Mouse (Mus musculus) spleen, embryonic (tissue): ENCODE results near the gene Sec16a.

Source experiments
- CTCF ChIA-PET: fragments of 350-600 bp; sonication (Branson Sonifier 250); formaldehyde crosslinking; loops from one replicate; lab custom pipeline; 2022; lab: Charles Lee

The Sec16a gene

DNA sequence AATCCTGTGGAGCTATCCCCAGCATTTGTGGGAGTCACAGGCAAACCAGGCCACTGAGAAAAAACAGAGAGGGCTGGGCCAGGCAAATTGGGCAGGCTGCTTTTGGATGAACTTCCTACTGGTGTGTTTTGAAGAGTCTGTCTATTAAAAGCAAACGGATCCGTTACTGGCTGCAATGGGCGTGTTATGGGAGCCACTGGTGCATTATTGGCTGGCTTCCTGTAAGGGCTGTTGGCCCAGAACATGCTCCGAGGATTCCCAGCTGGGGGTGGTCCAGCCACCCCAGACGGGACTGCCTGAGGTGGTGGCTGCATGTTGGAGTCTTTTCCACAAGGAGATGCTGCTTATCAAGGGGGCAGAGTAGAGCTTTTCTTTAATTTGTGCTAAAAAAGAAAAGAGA is 3.3 kb downstream of the Sec16a start:
- CTCF ChIA-PET = no interaction called here

DNA sequence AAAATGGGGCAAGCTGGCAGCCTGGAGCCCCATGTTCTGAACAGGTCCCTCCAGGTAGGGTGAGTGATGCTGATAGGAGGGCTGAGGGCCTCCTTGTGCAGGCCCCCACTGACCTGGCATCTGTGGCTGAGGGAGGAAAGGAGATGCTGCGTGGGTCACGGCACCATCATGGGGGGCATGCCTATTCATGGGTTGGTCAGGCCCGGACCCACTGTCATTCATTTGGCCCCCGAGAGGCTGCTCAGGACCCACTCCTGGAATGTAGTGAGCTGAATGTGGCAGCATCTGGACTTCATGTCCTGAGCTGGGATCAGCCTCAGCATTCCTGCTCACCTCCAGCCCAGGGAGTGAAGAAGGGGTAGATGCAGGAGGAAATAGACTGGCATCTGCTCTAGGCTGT is 3.8 kb downstream of the Sec16a start:
- CTCF ChIA-PET = no interaction called here

DNA sequence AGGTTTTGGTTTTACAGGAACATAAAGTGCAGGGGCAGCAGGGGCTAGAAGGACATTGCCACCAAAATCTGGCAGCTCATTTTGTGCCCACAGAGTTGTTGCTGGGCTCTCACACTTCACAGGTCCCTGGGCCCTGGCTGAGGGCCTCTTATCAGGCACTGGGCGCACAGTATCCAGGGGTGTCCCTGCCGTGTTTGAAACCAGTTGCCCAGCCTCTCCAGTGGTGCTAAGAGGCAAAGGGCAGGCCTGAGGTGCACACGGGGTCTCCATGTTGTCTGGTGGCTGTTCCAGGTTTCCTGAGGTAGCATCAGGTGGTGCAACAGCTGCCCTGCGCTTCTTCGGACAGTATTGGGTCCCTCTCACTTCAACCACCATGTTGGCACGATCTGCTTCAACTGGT is 5.3 kb downstream of the Sec16a start:
- CTCF ChIA-PET = no interaction called here

DNA sequence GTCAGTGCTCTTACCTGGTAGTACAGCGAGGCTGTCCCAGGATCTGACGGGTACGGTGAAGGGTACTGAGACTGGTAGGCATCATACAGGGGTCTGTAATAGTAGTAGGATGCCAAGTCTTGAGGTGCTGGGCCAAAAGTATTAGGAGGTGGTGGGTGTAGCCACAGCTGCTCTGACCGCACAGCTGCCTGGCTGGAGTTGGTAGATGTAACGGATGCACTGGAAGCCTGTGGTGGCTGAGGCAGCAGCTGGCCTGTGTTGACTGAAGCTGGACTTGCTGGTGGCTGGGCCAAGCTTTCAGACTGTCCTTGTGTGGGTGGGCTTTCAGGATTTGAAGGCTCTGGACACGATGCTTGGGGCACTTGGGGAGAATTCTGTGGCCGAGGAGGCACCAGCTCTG is 6.6 kb downstream of the Sec16a start:
- CTCF ChIA-PET = no interaction called here

DNA sequence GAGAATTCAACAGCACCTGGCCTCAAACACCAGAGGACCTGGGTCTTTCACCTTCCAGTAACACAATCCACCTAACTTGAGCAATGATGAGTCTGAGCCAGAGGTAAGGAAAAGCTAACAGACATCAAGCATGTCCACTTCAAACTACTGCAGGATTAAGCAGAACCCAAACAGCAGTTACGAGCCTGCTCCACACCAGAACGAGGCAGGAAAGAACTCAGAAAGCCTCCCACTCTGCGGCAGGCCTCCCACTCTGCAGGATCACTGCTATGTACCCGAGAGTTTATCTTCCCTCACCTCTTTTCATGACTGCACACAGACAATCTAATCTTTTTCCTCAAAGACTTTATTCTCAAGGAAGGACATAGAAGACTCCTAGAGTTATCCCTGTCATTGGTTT is 7.8 kb downstream of the Sec16a start:
- CTCF ChIA-PET = no interaction called here

DNA sequence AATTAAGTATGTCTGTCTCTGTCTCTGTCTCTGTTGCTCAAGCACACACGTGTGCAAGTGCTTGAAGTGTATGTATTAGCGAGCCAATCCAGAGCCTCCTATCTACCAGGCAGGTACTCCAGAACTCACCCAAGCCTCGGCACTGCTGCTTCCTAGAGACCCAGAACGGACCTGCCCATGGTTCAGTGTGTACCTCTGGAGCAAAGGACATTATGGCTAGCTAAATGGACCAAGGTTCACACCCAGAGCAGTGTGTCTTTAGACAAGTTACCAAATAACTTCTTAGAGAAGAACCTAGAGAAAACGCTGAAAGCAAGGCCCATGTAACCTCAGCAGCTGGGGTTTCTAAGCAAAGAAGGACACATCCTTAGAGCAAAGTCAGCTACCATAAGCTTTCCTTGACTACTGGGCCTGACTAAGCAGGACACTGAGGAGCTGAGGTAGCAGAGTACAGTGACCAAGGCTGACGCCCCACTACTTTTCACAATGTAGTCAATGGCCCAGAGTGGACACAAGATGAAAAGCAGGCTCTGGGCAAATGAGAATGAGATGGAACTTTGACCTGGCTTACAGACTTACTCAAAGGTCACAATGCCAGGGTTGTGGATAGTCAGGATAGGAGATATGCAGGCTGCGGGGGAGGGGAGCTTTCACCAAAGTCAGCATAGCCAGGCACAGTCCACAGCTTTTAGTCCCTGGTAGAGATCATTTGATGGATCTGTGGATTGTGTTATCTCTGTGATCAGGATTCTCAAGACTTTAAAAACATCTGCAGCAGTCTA is 10.0 kb downstream of the Sec16a start:
- CTCF ChIA-PET = no interaction called here

DNA sequence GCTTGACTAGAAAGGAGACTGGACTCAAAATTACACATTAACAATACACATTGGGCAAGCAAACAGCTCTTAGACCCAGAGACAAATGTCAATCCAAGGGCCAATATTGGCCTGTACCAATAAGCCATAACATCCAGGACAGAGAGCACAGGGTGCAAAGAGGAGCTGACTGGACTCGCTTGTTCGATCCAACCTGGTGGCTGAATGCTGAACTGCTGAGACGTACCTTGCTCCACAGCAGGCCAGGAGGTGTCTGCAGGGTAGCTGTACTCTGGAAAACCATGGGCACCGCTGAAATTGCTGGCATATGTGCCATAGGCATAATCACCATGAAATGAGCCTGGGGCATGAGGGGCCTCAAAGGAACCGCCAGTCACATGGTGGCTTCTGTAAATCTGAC is 15.2 kb downstream of the Sec16a start:
- CTCF ChIA-PET = no interaction called here

DNA sequence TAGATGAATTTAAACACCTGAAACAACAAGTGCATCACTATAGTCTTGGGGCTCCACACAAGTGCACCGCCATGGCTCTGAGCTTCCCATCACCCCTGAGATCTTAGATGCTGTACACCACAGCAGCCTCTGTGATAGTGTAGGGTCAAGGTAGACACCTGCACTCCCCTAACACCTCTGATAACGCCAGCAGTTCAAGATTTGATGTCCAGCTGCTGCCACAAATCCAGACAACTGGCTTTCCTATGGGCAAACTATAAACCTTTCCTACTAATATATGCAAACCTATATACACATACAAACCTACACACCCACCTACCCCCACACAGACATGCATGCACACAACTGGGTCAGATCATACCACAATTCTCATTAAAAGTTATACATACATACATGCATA is 20.5 kb downstream of the Sec16a start:
- CTCF ChIA-PET = no interaction called here

DNA sequence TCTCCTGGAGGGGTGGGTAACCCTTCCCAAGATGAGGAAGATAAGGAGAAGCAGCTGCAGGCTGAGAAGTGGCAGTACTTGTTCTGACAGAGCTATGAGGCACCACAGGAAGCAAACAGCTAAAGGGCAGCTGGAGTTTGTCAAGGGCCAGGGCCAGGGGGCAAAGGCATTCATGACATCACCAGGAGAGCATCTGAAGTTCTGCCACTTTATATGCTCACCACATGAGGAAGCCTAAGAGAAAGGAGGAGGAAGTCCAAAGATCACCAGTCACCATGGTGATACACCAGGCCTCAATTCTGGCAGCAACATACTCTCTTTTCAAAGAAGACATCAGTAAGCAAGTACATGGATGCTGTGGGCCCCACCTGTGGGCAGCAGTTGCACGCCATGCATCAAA is 21.9 kb downstream of the Sec16a start:
- CTCF ChIA-PET = no interaction called here

DNA sequence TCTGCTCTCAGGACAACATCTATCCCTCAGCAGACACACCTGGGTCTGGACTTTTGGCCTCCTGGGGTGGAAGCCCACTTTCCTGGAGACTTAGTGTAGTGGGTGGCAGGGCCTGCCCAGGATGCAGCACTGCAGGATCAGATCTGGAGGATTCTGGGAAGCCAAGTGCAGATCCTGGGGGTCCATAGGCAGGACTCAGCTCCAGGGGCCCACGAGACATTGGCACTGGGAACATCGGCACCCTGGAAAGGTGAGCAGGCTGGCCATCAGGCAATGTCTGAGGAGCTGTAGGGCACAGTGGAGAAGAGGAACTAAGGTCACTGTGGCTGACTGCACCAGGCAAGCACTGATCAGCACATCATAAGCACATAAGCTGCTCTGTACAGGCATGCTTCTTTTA is 23.0 kb downstream of the Sec16a start:
- CTCF ChIA-PET = interaction anchor here (0.6 kb wide), 1 partner anchor 338 kb away, joined by 3 read pairs; no protein-coding TSS in a partner anchor

DNA sequence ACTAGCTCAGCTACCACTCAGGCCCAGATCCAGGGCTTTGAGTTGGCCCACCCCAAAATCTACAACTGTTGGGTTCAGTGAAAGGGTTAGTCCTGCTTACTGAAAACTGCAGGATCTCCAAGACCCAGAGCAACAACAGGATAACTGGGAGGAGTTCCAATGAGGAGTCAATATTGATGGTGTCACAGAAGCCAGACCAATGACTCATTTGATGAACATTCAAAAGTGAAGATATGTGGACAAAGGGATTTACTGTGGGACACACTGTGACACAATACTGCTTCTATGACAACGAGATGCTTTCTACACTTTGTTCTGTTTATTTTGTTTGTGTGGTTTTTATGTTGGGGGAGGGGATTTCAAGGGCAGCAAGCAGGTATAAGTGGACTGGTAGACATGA is 26.9 kb downstream of the Sec16a start:
- CTCF ChIA-PET = no interaction called here

DNA sequence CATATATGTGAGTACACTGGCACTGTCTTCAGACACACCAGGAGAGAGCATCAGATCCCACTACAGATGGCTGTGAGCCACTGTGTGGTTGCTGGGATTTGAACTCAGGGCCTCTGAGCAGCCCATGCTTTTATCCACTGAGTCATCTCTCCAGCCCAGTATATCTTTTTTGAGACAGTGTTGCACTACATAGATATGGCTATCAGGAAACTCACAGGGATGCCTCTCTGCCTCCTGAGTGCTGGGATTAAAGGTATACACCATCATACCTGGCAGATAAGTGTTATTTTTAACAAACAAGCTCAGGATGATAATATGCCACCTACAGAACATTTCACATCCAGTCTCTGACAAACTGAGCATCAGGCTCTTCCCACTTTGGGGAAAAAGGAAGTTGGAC is 27.9 kb downstream of the Sec16a start:
- CTCF ChIA-PET = no interaction called here

DNA sequence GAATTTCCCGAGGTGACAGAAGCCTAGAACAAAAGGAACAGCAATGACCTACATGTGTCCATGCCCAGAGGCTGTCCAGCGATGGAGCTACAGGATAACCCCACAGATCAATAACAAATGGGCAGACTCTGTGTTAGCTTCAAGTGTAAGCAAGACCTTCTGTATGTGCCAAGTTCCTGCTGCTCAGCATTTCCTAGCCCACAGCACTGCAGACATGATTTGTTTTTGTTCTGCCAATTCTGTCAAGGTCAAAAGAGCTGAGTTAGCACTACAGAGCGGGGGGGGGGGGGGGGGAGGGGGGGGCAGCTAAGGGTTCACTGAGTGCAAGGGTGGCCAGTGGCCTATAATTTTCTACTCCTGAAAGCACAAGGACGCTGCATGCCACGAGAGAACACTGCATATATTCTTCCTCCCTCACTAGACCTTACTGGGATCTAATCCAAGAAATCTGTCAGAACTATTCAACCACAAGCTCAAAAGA is 34.0 kb downstream of the Sec16a start:
- CTCF ChIA-PET = interaction anchor here (0.6 kb wide), 1 partner anchor 24 kb away, joined by 3 read pairs; no protein-coding TSS in a partner anchor

DNA sequence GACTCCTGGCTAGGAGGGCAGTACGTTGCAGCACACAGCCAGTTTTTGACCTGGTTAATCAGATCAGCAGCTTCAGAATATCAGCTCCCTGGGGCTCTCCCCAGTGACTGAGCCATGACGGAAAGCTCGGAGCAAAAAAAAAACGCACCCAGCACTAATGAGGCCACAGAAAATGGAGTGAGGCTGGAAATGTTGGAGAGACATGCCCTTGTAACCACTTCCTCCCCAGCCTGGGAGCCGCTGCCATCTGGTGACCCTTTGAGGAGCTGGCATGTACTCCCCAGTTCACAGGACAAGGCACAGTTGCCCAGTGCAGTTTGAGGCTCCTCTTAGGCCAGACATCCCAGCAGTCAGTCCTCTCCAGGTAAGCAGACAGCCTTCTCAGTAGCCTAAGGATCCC is 34.9 kb downstream of the Sec16a start:
- CTCF ChIA-PET = no interaction called here

DNA sequence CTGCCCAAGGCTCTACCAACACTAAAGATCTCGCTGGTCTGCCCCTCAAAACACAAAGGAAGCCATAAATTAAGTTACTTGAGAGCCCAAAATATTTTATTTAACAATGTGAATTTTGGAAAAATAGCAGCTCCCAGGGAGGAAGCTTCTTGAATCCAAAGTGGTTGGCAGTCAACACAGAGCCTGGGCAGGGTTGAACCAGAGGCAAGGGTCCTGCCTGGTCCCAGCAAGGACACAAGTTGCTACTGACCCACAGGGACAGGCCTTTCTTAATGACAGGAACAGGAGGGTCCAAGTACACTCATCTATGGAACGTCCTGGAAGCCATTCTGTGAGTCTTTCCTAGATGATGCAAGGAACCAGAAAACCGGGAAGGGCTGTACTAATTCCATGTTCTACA is 35.7 kb downstream of the Sec16a start:
- CTCF ChIA-PET = no interaction called here

DNA sequence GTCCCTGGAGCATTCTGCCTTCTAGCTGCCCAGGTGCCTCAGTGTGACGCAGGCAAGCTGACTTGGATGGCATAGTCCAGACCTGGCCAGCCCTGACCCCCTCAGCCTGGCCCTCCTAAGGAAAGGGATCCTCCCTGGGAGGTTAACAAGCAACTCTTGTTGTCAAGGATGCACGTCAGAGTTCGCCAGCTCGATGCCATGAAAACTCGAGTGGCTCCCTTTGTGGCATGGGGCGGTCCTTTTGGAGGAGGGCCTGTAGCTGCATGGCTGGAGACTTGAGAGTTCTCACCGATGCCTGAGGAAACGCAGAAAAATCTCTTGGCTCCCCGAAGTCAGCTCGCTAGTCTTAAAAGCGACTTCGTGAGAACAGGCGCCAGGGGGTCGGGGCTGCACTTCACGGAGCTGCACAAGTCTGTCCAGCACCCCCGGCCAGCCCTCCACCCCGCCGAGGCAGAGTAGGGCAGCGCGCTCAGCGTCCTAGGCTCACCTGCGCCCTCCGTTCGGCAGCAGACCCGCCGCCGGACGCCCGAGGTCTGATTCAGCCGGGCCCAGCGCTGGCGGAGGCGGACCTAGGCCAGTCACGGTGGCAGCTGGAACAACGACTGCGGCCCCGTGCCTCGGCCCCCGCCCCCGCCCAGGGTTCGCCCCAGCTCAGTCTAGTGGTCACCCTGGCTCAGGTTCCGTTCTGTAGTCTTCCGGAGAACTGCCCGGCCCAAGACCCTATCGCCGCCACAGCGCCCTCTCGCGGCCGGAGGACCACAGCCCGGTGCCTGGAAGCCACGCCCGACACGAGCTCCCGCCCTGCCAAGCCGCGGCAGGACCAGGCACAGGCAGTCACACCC is 36.3 kb downstream of the Sec16a start, which contains the start of gene Inpp5e:
Gene Inpp5e, minus strand, starts transcription at position 689 of the 842 bp plus-strand sequence.
- CTCF ChIA-PET = interaction anchor here (0.6 kb wide), 1 partner anchor 100 kb away, joined by 5 read pairs; no protein-coding TSS in a partner anchor

DNA sequence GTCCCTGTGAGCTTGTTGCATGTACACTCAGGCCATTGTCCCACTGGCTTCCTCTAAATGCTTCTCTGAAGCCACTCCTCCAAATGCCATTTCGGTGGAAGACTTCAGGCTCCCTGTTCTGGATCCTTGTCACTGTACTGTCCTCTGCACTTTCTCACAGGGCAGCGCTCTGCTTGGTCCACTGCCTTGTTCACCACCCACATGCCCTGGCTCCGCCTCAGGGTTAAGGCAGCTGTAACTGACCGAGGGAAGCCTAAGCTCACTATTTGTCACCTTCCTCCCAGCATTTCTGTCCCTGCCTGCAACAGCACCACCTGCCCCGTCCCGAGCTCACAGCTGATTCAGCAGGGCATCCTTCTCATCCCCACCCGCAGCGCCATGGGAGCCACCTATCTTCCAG is 41.7 kb downstream of the Sec16a start:
- CTCF ChIA-PET = no interaction called here

DNA sequence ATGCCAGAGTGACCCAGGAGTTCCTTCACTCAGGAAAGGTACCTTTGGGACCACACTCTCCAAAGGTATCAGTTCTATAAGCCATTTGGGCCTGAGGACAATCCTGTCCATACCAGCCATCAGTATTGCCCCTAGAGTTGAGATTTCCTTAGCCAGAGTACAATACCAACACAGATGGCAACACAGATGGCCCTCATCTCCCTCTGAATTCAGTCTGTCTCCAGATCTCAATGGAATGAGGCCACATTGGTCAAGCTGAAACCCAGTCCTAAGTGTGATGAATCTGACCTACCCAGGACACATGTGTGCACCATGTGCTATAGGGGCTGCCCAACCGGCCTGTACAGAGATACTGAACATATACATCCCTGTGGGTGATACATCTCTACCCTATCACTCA is 42.8 kb downstream of the Sec16a start:
- CTCF ChIA-PET = interaction anchor here (0.6 kb wide), 1 partner anchor 309 kb away, joined by 8 read pairs; no protein-coding TSS in a partner anchor

DNA sequence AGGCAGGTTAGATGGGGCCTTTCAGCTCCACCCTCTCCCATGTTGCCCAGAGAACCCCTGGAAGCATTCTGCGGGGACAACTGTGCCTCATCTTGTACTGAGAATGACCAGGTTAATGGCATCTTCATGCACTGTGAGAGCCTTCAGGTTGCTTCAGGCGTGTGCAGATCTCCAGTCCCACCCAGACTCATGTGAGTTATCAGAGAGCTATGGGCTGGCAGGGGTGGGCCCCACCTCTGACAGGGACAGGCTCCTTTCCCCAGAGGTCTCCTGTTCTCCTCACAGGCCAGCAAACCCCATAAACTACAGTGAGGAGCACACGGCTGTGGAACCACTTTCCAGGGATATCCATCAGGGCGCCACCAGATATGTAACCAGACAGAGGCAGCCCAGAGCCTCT is 44.0 kb downstream of the Sec16a start:
- CTCF ChIA-PET = no interaction called here

DNA sequence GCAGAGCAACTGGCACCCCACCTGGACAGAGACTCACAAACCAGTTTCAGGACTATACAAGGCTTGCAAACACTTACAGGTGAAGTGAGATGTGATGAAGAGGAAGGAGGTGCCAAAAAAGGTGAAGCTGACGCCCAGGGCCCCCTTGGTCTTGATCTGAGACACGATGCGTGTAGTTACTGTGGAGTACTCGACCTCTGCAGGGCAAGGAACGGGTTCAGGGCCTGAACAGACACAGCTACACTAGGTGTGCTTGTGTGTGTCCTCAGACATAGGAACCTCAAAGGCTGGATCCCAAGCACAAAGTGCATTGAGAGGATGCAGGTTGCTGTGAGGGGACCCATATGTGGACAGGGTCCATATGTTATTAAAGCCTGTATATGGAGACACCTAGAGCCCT is 44.7 kb downstream of the Sec16a start:
- CTCF ChIA-PET = no interaction called here

DNA sequence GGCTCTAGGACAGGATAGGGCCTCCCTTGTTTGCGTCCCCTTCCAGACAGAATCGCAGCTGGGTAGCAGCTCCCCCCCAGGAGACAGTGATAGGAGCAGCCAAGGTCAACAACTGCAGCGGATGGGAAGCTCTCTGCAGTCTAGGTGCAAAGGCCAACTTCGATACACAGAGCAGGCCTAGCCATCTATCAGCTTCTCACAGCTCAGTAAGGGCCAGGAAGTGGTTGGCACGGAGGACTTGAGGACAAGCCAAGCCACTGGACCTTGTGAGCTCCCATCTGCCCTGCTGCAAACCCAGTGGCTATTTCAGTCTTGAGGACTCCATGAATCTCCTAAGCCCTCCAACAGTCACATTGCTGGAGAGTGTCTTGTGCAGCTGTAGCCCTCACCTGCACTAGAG is 45.4 kb downstream of the Sec16a start:
- CTCF ChIA-PET = no interaction called here

DNA sequence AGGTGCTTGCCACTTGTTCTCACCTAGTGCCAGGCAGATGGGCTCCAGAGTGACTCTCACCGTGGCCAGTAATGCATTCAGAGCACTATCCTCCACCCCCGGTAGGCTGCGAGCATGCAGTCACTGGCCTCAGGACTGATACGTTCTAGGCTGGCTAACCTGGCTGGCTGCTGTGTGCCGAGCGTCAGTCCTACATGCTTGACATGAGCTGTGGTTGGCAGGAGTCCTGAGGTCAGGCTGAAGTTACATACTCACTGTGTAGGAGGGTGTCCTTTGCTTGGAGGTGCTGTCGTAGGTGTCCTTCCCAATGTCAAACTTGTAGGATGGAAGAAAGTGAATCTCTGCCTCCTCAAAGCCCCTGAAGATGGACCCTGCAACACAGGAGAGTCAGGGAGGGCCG is 46.0 kb downstream of the Sec16a start:
- CTCF ChIA-PET = no interaction called here

DNA sequence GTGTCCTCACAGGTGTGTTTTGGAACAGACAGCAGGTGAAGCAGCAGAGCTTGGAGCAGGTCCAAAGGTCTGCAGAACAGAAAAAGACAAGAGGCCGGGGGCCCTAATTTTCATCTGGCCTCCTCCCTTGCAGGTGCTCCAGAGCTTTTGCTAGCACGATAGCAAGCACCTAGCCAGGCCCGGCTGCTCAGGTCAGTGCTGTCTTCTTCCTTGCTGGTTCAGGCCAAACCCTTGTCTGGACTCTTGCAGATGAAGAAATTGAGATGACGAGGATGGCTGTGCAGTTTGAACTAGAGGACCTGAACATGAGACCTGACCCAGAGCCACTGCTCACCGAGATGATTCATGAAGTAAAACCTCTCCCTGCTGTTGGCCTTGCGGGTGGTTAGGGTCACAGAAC is 53.4 kb downstream of the Sec16a start:
- CTCF ChIA-PET = no interaction called here
